Mouse (Mus musculus): ENCODE results near the gene Kctd20.

GRCm38 (mm10) chr17:29000465-29000864, 48.7 kb downstream of the Kctd20 start:
- no peak for TF ChIP-seq POLR2AphosphoS2 (IDR thresholded peaks at IDR 0.05; ENCODE audit: insufficient read length, low read depth)
- no peak for TF ChIP-seq POLR2A (IDR thresholded peaks at IDR 0.05; ENCODE audit: insufficient read length, low read depth)
- TF ChIP-seq MAX (IDR thresholded peaks at IDR 0.05; ENCODE audit: low read depth), result no peak
- TF ChIP-seq MYOD1 (IDR thresholded peaks at IDR 0.05; ENCODE audit: control insufficient read depth in 1 of 3, insufficient read length in 2 of 3, low read depth in 2 of 3), result no peak
- TF ChIP-seq USF1 (IDR thresholded peaks at IDR 0.05; ENCODE audit: low read depth), result no peak
- TF ChIP-seq REST (IDR thresholded peaks at IDR 0.05; ENCODE audit: insufficient read depth, insufficient read length), result no peak
- no peak for TF ChIP-seq E2F4 (IDR thresholded peaks at IDR 0.05; ENCODE audit: insufficient read depth)
- no peak for TF ChIP-seq CEBPB (IDR thresholded peaks at IDR 0.05; ENCODE audit: insufficient read depth, poor library complexity, severe bottlenecking)
